Mouse (Mus musculus): ENCODE data around the gene Bex1.

DNA sequence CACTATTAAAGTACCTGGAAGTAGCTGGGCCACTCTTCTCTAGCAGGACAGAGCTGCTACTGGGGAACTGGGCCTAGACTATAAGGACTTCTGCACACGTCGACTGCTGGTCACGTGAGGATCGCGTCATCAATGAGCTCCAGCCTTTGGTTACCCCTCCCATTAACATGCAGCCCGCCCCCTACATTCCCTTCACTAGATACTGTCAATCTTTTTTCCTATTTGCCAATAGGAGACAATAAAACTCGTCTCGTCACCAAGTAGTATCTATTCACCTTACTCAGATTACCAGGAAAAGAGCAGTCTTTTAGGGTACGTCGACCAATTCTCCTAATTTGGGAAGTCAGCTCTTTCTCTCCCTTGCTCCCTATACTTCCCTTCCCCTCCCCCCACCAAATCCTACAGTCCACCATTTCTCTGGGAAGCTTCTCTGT lies 43.2 kb downstream of the Bex1 start, which contains the start of gene Tceal8:
- TF ChIP-seq EP300 (IDR thresholded peaks at IDR 0.05): no peak; the same call in 1 of the 2 replicates
- TF ChIP-seq CTCF (IDR thresholded peaks at IDR 0.05): no peak

All from lung, postnatal 0 days (tissue).